Mouse (Mus musculus) retina, postnatal 1 day (tissue): ENCODE data around the gene Cdhr2.

Experiments
- DNase-seq: peaks from one replicate; pipeline ENCODE4 v3.0.0-alpha.2; 2012

Cdhr2 gene

GRCm38 (mm10) chr13:54693558-54694347 is 7.5 kb upstream of the Cdhr2 start, which contains the start of gene Rnf44:
TSS of gene Rnf44 (minus strand) at chr13:54693907.
- DNase-seq, result peak; percentile 100

GRCm38 (mm10) chr13:54694348-54695060 is 6.8 kb upstream of the Cdhr2 start:
- DNase-seq, result no peak

GRCm38 (mm10) chr13:54695479-54696230 is 5.6 kb upstream of the Cdhr2 start:
- no peak for DNase-seq

- DNase-seq, result no peak
Observed at GRCm38 (mm10) chr13:54702507-54702906, 1.2 kb downstream of the Cdhr2 start.

- no peak for DNase-seq
Observed at GRCm38 (mm10) chr13:54704890-54705289, 3.6 kb downstream of the Cdhr2 start.

GRCm38 (mm10) chr13:54710866-54711265 is 9.6 kb downstream of the Cdhr2 start:
- no peak for DNase-seq

GRCm38 (mm10) chr13:54714393-54714792 is 13.1 kb downstream of the Cdhr2 start:
- no peak for DNase-seq

GRCm38 (mm10) chr13:54714996-54715395 is 13.7 kb downstream of the Cdhr2 start:
- peak; percentile 23 for DNase-seq

- peak; percentile 75 for DNase-seq
Observed at GRCm38 (mm10) chr13:54716916-54717315, 15.7 kb downstream of the Cdhr2 start.

GRCm38 (mm10) chr13:54723143-54723542 is 21.9 kb downstream of the Cdhr2 start:
- no peak for DNase-seq

GRCm38 (mm10) chr13:54726131-54726530 is 24.9 kb downstream of the Cdhr2 start:
- no peak for DNase-seq

- DNase-seq, result no peak
Observed at GRCm38 (mm10) chr13:54736931-54737330, 35.7 kb downstream of the Cdhr2 start.

GRCm38 (mm10) chr13:54737488-54738212 is 36.4 kb downstream of the Cdhr2 start:
- DNase-seq, result peak; percentile 62

- DNase-seq, result no peak
Observed at GRCm38 (mm10) chr13:54738213-54738601, 36.9 kb downstream of the Cdhr2 start.

- DNase-seq, result no peak
Observed at GRCm38 (mm10) chr13:54746110-54746509, 44.8 kb downstream of the Cdhr2 start.

- DNase-seq, result no peak
Observed at GRCm38 (mm10) chr13:54746896-54747295, 45.6 kb downstream of the Cdhr2 start.

- DNase-seq, result no peak
Observed at GRCm38 (mm10) chr13:54748190-54748589, 46.9 kb downstream of the Cdhr2 start.

GRCm38 (mm10) chr13:54748721-54749060 is 47.4 kb downstream of the Cdhr2 start:
- DNase-seq, result no peak

GRCm38 (mm10) chr13:54749061-54749863 is 48.0 kb downstream of the Cdhr2 start:
- DNase-seq, result peak; percentile 88

- no peak for DNase-seq
Observed at GRCm38 (mm10) chr13:54749864-54750411, 48.7 kb downstream of the Cdhr2 start, which contains the start of gene Gprin1. TSS of gene Gprin1 (minus strand) at chr13:54749874.

GRCm38 (mm10) chr13:54750699-54751098 is 49.4 kb downstream of the Cdhr2 start:
- DNase-seq, result peak; percentile 62

GRCm38 (mm10) chr13:54752656-54753055 is 51.4 kb downstream of the Cdhr2 start:
- DNase-seq, result no peak
